Mouse (Mus musculus) heart, adult 18-20 months (tissue): ENCODE measurements around the gene Nutf2-ps1. TPM values are rescaled to one million over a fixed set of nuclear protein-coding genes. Genes with fewer than 3 reads are reported as not detected.
"Not testable (repeated sequence)": the region's sequence is repeated elsewhere in the genome, so short reads cannot be mapped to it uniquely, and the experiment has no call there.

Source experiments
- DNase-seq, 2 experiments: peaks; one replicate each; pipeline ENCODE4 v3.0.0; 2021 to 2022; ENCODE audit warnings: mixed read lengths in 1 of 2
- long read RNA-seq, 2 experiments: library from polyadenylated mRNA; stranded (forward); transcript quantifications; one replicate each; pipeline ENCODE4 v2.0.0; 2021
- total RNA-seq, 2 experiments: library from RNA; stranded (reverse); gene quantifications; 2 replicates each; pipeline ENCODE4 v1.2.3; 2021

Gene Nutf2-ps1
- total RNA-seq = 10 to 100 TPM; 61.0 to 86.5 TPM
- long read RNA-seq, experiment 1, transcript Nutf2-ps1-201 (1 exons, 901 nt) = major isoform, 14 of 14 reads
- long read RNA-seq, experiment 1, partial matches to known transcripts = 0 of 14 reads
- long read RNA-seq, experiment 1, other reads (novel, unspliced or antisense) = 0 of 14 reads
- long read RNA-seq, experiment 2, transcript Nutf2-ps1-201 (1 exons, 901 nt) = major isoform, 10 of 10 reads
- long read RNA-seq, experiment 2, partial matches to known transcripts = 0 of 10 reads
- long read RNA-seq, experiment 2, other reads (novel, unspliced or antisense) = 0 of 10 reads

DNA sequence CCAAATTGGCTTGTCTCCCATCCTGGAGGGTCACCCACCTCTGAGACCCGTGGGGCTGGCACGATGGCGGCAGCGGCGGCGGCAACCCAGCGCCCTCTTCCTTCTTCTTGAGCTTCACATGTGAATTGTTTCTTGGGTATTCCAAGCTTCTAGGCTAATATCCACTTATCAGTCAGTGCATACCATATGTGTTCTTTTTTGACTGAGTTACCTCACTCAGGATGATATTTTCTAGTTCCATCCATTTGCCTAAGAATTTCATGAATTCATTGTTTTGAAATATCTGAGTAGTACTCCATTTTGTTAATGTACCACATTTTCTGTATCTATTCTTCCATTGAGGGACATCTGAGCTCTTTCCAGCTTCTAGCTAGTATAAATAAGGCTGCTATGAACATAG, at the start of gene Nutf2-ps1:
Nutf2-ps1 (minus strand) TSS at position 101 of the 400 bp plus-strand sequence.
- DNase-seq = not testable (repeated sequence)

DNA sequence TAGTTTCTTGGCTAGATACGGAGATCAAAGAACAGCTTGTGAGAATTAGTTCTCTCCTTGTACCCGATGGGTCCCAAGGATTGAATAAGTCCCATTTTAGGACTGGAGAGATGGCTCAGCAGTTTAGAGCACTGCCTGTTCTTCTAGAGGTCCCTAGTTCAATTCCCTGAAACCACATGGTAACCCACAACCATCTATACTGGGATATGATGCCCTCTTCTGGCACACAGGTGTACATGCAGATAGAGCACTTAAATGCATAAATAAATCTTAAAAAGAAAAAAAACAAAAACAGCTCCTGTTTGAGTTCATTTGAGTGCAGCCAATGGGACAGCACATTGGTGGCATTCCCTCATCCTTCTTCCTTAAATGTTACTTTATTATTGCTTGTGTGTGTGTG, 49.2 kb upstream of the Nutf2-ps1 start:
- no peak for DNase-seq

DNA sequence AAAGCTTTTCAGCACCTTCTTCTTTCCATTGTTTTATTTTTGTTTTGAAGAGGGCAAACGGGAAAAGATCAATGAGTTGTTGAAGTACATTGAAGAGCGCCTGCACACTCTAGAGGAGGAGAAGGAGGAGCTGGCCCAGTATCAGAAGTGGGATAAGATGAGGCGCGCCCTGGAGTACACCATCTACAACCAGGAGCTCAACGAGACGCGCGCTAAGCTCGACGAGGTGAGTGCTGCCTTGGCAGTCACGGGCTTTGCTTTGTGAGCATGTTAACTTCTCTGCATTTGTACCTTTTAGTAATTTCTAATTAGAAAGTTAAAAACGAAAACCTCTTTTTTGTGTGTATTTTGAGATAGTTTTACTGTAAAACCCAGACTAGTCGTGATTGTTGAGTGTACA, 32.8 kb upstream of the Nutf2-ps1 start:
- DNase-seq = no peak

DNA sequence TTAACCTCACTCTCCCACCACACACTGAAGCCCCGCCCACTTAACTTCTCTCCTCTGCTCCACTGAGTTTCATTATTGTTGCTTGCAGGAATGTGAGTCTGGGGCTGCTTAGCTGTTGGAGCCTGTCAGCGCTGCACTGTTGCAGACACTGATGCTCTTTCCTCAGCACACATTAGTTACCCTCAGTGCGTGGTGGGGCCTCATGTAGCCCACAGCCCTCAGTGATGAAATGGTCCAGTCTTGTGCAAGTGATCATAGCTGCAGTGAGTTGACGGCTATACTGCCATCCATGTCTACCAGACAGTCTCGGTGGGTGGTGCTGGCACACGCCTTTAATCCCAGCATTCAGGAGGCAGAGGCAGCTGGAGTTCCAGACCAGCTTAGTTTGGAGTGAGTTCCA, 20.1 kb upstream of the Nutf2-ps1 start:
- DNase-seq = no peak

DNA sequence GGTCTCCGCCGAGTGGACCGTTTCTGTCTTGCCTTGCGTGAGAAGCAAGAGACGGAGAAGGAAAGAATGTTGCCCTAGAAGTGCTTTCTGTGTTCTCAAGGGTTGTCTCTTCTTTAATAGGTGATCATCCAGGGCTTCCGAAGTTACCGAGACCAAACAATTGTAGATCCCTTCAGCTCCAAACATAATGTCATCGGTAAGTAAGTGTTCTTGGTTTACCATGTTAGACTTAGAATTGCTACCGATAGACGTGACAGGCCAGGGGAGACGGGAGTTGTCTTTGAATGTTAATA, 12.4 kb upstream of the Nutf2-ps1 start:
- no peak for DNase-seq

DNA sequence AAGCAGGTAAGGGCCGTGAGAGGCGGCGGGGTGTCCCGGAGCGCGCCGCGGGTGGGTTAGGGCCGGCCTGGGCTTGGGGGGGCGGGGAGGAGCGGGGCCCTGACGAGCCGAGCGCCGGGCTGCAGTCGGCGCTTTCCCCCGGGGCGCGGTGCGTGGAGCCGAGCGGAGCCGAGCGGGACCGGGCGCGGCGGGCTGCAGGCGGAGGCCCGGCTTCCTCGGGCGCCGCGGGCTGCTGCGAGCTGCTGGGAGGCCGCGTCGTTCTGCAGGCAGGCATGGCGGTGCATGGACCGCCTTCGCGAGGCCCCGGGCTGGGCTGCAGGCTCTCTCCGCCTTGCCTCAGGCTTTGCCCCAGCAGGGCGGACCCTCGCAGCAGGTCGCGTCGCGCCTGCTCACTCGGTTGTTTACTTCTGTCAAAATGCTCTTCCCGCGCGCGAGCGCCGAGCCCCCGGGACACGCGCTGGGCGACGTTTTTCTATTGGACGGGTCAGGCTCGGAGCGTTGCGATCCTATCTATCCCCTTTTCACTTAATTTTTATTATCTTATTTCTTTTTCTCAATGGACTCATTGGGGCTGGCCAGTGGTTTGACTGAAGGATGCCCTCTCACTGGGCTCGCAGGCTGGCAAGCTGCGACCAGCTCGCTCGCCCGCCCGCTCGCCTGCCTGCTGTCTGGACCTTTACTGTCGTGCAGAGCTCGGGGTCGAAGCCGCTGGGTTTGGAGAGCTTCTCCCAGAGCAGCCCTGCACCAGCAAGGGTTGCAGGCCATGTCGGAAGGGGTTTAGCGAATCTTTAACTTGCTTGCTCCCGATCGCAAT, 11.9 kb upstream of the Nutf2-ps1 start:
- DNase-seq = peak; percentile 58 to 68

DNA sequence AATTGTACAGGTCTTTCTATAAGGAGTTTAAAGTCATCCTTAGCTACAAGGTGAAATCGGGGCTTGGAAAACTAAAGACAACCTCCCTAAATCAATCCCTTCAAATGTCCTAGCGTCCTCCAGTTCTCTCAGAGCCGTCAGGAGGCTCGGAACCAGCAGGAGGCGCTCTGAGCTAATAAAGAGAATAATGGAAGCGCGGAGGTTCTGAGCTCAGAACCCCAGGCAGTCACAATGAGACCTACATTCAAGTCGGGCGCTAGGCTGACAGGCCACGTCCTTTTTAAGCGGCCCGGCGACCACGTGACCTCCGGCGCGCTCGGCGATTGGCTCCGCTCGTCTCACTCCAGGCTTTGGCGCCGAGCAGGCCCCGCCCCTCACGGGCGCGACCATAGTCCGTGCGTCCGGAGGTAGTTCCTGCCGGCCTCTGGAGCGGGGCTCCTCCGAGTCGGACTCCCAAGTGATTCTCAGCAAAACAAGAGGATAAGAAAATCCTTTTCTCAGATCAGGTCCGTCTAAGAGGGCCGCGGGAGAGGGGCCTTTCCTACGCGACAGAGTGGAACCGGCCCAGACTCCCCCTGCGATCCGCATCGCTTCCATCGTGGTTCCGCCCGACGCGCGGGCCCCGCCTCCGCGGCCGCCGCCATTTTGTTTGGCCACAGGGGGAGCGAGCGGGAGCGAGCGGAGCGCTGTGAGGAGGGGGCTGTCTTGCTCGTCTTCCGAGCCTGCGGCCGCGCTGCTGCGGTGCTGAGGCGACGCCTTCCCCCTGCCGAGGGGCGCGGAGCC, 11.1 kb upstream of the Nutf2-ps1 start, which contains the start of gene Smc3:
Smc3 (plus strand) TSS at position 642 of the 783 bp plus-strand sequence.
- DNase-seq = peak; percentile 99 to 100

DNA sequence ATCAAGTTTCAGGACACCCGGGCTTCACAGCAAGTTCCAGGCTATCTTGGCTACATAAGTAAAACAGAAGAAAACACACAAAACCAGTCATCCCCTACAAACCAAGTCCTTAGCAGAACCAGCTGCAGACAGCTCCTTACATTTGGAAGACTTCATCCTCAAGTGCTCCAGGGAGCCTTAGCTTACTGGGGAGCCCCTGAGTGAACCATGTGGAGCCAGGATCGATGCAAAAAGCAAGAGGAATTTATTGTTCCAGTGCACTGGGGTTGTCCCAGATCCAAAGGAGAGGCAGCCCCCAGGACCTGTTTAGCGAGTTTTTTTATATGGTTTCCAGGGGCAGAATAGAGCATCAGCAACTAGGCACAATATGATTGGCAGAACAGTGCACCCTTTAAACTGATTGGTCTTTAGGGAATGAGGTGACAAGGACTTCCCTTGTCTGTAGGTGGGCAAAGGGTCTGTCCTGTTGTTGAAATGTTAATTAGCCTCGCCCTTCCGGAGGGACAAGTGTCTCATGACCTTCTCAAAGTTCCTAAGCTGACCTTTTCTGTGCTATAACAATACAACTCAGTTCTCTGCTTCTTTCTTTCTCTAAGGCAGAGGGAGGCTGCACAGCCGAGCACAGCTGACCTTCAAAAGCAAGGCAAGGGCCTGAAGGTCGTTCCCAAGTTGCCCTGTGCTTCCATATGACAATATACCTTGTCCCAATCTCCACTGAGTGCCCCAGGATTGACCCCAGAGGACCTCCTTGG, 8.0 kb upstream of the Nutf2-ps1 start:
- no peak for DNase-seq

DNA sequence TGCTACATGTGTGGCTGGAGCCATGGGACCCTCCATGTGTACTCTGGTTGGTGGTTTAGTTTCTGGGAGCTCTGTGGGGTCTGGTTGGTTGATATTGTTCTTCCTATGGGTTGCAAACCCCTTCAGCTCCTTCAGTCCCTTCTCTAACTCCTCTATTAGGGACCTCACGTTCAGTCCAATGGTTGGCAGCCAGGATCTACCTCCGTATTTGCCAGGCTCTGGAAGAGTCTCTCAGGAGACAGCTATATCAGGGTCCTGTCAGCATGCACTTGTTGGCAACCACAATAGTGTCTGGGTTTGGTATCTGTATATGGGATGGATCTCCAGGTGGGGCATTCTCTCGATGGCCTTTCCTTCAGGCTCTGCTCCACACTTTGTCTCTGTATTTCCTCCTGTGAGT, 1.2 kb downstream of the Nutf2-ps1 start:
- DNase-seq = not testable (repeated sequence)

DNA sequence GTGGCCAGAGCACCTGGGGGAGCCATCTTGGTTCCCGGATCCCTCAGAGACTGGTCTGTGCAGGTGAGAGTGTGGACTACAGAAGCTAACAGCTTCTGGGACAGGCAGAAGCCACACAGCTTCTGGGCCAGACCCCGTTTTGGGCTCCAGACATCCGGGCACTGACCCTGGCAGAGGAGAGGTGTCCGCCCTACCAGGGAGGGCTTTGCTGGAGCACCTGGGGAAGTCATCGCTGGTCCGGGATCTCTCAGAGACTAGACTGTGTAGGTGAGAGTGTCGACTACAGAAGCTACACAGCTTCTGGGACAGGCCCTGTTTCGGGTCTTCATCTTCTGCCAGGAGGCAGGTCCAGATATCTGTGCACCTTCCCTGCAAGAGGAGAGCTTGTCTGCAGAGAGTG, 8.6 kb downstream of the Nutf2-ps1 start:
- DNase-seq = not testable (repeated sequence)

DNA sequence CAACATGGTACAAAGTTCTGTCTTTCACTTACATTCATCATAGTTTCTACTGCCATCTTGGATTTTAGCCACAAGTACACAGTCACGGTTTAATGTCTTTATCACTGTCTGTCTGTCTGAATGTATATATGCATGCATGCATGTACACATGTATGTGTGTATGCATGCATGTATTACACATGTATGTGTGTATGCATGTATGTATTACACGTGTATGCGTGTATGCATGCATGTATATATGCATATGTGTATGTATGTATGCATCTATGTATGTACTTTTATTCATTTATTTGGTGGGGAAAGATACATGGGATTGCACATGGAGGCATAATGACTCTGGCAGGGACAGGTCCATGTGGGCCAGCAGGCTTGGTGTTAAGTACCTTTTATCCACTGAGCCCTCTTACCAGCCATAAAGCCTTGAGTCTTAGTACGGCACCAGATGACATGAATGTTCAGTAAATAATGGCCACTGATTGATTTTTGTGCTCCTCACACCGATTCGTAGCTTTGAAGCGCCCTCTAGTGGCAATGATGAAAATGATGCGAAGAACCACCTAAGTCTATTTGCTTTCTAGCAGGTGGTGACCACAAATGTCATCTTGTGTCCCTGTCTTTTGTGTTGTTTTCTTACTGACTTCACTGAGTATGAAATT, 10.1 kb downstream of the Nutf2-ps1 start:
- peak; percentile 58 to 83 for DNase-seq

DNA sequence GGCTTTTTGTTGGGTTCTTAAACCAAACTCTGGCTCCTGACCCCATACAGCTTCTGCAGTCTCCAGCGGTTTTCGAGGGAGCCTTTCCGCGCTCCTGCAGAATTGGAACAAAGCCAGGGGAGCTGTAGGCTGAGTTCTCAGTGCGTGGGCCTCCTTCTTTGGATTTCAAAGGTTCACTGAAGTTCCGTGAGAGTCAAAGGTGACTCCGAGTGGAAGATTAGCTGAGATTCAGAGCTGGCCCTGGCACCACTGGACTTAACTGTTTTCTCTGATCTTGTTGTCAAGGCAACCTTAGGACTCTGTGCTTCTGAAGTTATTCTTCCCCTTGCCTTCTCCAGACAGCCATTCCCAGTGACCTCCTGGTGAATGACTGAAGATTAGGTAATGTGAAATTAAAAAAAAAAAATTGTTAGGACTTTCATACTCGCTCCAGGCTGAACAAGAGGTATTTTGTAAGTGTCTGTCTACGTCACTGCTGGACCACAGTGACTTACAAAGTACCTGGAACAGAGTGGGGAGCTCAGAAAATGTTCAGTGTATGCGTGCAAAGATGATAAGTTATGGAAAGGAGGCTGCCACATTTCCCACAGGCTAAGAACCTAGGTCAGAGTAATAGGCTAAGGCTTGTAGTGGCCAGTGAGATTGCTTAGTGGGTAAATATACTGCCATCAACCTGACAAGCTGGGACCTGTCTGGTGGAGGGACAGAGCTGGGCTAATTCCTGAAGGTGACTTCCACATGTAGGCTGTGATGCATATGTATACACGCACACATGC, 11.7 kb downstream of the Nutf2-ps1 start:
- peak in 1 of 2 experiments; percentile 47 for DNase-seq

DNA sequence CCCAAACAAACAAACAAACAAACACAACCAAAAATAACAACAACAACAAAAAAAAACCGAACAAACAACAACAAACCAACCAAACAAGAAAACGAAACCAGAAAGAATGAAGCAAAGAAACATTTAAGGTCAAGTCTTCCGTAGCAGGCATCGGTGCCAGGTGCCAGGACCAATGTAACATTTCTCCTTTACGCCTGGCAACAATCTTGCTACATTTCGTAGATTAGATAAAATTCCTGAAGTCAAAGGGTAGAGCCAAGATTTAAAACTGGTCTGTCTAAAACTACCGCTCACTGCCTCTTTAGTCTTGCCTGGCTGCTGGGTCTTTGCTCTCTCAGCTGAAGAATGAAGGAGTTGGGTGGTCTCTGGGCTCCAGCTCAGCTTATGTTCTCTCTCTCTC, 12.8 kb downstream of the Nutf2-ps1 start:
- DNase-seq = no peak

DNA sequence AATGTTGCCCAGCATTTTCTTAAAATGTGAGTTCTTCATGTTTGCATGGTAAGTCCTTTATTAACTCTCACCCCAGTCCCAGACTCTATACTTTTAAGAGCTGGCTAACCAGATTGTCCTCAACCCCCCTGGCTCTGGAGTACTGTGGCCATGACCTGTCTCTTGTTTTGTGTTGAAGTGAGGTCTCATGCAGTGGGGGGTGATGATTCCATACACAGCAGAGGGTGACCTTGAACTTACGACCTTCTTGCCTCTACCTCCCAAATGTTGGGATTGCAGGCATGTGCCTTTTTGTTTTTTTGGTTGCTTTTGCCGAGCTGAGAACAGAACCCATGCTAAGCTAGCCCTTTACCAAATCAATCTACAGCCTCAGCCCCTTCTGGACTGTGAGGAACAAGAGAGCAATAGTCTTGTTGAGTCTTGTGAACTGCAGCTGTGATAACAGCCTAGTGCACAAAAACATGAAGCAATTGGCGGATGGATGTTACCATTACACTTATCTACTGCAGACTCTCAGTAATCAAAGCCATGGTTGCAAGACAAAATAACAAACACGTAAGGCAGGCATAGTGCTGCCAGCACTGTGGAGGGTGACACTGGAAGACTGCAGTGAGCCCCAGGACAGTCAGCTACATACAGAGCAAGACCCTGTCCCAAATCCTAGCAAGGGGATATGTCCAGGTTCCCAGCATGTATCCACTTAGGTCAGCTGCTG, 13.4 kb downstream of the Nutf2-ps1 start:
- no peak for DNase-seq

DNA sequence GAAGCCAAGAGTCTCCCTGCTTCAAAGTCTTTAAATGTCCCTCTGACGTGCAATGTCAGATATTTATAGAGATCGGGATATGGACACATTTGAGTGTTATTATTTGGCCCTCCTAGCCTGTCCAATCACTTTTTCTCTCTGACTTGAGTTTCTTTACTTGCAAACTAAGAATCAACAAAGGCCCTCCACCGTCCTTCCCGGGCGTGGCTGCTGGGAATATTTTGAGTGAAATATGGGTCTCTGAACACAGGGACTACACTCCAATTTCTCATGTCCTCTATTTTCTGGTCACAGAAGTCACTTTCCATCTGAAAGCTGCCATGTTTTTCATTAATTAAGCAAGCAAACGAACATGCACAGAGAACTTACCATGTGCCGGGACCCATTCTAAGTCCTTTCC, 14.3 kb downstream of the Nutf2-ps1 start:
- no peak for DNase-seq

DNA sequence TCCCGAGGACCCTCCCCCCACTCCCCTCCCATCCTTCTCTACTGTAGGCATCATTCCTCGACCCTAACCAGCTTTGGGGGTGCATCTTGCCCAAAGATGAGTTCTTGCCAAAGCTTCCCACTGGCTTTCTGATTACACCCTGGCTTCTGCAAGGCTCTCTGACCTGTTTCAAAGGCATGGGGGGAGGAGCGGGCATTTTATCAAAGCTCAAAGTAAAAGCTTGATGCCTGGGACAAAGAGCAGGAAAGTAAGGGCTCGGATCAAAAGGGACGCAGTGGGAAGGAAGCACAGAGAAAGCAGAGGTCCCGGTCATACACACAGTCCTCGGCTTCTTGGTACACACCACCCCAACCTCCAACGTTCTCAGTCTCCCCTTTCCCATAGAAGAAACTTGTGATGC, 14.7 kb downstream of the Nutf2-ps1 start:
- no peak for DNase-seq

DNA sequence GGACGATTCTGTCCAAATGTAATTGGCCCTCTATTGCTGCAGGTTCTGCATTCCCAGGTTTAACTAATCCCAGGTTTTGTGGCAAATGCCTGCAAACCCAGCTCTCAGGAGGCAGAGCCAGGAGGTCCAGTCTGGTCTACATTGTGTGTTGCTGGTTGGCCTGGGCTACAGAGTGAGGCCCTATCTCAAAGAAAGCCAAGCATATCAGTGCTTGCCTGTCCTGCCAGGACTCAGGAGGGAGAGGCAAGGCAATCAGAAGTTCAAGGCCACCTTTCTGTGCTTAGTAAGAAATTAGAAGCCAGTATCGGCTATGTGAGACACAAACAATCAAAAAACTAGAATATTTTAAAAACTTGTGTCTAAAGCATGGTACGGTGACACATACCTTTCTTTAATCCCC, 15.7 kb downstream of the Nutf2-ps1 start:
- DNase-seq = no peak

DNA sequence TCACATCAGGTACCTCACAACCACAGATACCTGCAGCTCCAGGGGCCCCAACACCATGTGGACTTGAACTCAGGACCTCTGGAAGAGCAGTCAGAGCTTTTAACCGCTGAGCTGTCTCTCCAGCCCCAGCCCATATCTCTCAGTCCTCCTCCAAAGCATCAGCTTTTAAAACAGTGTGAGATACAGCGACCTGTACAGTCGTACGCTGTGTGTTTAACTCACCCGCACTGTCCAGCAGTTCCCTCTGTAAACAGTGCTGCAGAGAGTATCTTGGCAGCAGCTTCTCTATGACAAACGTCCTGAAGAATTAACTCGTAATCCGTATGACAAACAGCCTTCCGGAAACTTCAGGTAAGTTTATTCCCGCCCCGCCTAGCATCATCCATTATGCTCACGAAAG, 16.3 kb downstream of the Nutf2-ps1 start:
- DNase-seq = no peak

DNA sequence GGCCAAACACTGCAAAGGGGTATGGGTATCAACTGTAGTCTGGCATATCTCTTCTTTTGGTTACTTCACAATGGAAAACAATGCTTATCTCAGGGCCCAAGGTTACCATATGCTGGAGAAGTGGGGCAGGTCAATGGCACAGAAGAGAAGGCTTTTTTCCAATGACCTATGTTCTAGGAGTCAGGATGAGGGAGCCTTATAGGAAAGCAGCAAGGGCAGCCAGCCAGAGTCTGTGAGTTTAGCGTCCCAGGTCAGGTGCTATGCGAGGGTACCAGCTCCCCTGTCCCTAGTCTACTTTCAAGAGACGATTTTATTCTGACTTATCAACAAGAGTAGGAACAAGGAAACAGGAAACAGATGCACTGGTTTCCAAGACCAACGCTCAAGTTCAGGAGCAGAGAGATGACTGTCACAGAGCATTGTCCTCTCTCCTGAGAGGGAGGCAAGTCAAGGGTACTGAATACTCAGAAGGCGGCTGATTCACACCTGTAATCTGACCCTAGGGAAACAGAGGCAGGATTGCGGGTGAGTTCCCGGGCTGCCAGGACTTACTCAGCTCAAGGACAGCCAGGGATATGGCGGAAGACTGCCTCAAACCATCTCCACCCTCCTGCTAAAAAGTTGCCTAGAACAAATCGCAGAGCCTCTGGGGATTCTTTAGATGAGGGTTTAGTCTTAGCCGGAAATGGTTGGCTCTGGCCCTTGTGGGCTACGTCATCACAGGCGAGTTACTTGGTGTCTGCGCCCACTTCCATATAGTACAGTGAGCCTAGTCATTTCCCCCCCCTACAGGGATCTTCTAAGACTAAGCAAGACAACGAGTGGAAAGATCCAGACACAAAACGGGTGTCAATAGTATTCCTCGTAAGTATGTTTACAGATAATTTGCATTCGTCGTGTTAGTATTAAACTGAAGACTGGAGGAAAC, 17.1 kb downstream of the Nutf2-ps1 start:
- no peak for DNase-seq
